Mouse (Mus musculus): Measurements from ENCODE around the gene Islr. TPM values are rescaled to one million over a fixed set of nuclear protein-coding genes. Genes with fewer than 3 reads are reported as not detected.
"Not testable (repeated sequence)": the region's sequence is repeated elsewhere in the genome, so short reads cannot be mapped to it uniquely, and the experiment has no call there.

Gene Islr
- total RNA-seq (2021): 10 to 100 TPM; 22.4 to 33.0 TPM
- long read RNA-seq, experiment 1, transcript Islr-202 (2 exons, 2,076 nt): major isoform, 17 of 37 reads
- long read RNA-seq, experiment 1, transcript Islr-201 (2 exons, 2,223 nt): minor isoform, 11 of 37 reads
- long read RNA-seq, experiment 1, partial matches to known transcripts: 0 of 37 reads
- long read RNA-seq, experiment 1, other reads (novel, unspliced or antisense): 9 of 37 reads
- long read RNA-seq, experiment 2, transcript Islr-201 (2 exons, 2,223 nt): minor isoform, 5 of 31 reads
- long read RNA-seq, experiment 2, transcript Islr-202 (2 exons, 2,076 nt): major isoform, 17 of 31 reads
- long read RNA-seq, experiment 2, partial matches to known transcripts: 0 of 31 reads
- long read RNA-seq, experiment 2, other reads (novel, unspliced or antisense): 9 of 31 reads

DNA sequence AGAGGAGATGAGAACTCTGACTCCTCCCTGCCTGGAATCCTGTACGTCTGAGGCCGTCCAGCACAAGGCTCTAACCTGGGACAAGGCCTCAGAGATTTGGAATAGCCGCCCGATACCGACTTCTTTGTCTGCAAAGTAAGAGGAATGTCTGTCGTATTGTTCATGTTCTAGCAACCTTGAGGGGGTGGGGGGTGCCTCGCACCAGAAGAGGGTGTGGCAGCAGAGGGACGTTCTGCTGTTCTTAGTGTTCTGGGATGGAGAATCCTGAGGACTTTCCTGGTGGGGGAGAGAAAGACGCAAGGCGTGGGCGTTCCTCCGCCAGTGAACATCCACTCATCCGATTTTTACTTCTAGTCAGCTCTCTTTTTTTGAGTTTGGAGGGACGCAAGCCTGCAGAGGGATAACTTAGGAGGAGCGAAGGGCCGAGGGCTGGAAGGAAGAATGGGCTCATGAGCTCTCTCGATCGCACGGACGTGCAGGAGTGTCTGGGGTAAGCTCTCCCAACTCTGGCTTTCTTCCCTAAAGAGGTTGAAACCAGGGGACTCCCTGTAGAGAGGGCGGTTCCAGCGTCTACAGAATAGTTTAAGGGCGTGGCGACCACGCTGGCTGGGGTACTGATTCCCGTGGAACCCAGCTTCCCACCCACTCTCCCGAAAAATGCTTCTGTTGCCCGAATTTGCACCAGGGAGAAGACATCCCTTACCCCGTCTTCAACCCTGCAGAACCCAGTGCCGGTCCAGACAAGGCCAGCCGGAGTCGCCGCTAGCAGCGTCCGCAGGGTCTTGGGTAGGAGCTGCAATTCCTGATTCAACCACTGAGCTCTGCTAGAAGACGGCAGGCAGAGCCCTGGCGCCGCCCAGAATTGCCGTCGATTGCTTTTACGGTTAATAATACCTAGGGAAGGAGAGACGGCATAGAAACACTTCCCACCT lies at the start of gene Islr, which contains the start of gene Islr2:
TSS of gene Islr (minus strand) at position 791 of the 932 bp plus-strand sequence.
TSS of gene Islr2 (minus strand) at position 804 of the 932 bp plus-strand sequence.
- peak; percentile 65 to 67 for DNase-seq (ENCODE audit: low spot score in 2 of 2)

DNA sequence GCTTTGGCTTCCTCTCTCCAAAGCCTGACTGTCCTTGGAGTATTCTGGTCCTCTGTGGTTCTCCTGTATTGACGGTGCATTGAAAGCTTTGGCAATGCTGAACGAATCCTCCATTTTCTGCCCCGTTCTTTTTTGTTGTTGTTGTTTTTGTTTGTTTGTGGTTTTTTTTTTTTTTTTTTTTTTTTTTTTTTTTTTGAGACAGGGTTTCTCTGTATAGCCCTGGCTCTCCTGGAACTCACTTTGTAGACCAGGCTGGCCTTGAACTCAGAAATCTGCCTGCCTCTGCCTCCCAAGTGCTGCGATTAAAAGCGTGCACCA lies 49.7 kb upstream of the Islr start:
- not testable (repeated sequence) for DNase-seq (ENCODE audit: low spot score in 2 of 2)

DNA sequence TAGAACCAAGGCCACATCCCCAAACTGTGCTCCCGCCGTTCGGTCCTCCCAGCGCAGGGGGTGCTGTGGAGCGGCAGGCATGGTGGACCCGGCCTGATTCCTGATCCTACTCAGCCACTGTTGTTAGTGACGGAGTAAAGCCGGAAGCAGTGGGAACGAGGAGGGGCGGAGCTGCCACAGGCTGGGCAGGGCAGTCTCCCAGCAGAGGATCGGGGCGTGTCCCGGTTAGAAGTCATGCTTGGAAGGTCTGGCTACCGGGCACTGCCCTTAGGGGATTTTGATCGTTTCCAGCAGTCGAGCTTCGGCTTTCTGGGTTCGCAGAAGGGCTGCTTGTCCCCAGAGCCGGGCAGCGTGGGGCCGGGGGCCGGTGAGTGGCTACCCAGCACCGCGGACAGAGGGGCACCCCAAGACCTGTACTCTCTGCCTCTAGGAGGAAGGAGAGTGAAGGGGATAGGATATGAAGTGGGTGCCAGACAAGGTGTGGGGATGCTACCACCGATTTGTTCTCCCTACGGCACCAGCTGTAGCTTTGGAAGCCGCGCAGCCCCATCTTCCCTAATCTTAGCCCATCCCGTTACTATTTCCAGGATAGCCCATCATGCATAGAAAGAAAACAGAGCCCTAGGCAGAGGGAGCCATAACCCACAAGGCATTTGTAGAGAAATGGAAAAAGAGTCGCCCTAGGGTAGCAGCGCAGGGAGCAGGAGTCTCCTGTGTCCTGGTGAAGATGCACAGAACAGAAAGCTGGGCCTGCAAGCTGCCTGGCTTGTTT lies 49.1 kb upstream of the Islr start, which contains the start of gene Stoml1:
TSS of gene Stoml1 (plus strand) at position 132 of the 772 bp plus-strand sequence.
- DNase-seq (ENCODE audit: low spot score in 2 of 2): peak; percentile 94

DNA sequence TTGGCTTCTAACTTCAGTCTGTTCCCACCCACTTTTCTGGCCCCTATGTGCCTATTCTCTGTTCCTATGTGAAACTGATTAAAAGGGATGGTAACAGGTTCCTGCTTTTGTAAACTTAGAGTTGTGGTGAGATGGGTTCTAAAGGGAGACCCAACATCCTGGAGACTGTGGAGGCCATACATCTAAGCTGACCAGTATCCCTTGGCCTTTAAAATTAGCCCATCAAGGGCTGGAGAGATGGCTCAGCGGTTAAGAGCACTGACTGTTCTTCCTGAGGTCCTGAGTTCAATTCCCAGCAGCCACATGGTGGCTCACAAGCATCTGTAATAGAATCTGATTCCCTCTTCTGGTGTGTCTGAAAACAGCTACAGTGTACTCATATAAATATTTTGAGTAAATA lies 46.6 kb upstream of the Islr start:
- DNase-seq (ENCODE audit: low spot score in 2 of 2): not testable (repeated sequence)

DNA sequence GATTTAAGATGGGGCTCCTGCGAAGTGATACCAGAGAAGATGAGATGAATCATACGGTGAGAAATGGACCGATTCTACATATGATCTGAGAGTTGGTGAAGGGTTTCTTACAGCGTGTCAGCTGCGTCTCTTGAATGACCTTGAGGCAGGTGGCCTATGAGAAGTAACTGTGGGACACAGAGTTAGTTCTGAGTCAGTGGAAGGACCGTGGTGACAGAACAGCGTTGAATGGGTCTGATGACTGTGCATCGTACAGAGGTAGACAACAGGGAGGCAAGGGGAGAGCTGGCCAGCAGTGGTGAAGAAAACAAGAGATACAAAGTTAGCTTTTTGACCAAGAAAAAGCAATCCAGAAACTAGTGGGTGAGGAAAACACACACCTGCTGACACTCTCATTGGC lies 46.2 kb upstream of the Islr start:
- no peak for DNase-seq (ENCODE audit: low spot score in 2 of 2)

DNA sequence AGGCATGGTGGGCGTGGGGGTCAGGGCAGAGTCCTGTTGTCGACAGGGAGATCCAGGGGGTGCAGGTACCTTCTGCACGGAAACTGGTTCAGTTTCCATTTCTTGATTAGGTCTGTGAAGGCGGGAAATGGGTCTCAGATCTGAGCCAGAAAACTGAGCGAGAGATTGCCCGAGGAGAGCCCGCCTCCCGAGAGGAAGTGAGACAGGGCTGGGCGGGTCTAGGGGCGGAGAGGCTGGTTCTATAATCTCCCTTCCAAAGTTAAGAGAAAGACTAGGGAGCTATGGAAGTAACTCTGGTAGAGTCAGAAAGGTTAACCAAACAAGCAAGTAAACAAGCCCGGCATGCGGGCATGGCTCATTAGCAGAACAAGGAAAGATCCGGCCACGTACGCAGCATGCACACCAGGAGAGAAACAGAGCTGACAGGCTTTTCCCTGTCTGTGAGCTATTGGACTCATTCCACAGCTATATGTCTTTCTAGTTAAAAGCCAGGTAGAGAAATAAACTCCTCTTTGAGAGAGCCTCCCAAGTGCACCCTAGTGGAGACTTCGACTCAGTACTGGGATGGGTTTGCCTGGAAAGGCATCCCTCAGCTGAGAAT lies 45.6 kb upstream of the Islr start, which contains the start of gene Pml:
TSS of gene Pml (minus strand) at position 195 of the 601 bp plus-strand sequence.
- peak; percentile 70 to 72 for DNase-seq (ENCODE audit: low spot score in 2 of 2)

DNA sequence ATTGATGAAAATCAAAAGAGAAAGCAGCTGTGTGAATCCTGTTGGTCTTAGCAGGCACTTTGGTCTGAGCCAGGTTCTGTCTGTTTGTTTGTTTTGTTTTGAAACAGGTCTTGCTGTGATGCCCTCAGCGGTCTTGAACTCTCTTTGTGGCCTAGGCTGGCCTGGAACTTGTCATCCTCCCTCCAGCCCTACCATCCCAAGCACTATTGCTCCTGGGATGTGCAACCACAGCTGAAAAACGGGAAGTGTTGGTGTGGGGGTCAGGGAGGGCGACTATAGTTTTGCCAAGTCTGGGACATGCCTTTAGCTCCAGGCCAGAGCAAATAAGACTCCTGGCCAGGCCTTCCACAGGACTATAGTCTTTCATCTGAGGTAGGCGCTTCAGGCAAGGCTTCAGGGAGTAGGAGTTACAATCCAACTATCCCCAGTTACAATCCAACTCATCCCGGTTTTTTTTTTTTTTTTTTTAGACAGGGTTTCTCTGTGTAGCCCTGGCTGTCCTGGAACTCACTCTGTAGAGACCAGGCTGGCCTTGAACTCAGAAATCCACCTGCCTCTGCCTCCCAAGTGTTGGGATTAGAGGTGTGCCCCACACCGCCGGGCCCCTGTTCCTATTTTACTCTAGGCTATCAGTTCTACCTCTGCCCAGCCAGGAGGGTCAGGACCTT lies 44.8 kb upstream of the Islr start:
- no peak for DNase-seq (ENCODE audit: low spot score in 2 of 2)

DNA sequence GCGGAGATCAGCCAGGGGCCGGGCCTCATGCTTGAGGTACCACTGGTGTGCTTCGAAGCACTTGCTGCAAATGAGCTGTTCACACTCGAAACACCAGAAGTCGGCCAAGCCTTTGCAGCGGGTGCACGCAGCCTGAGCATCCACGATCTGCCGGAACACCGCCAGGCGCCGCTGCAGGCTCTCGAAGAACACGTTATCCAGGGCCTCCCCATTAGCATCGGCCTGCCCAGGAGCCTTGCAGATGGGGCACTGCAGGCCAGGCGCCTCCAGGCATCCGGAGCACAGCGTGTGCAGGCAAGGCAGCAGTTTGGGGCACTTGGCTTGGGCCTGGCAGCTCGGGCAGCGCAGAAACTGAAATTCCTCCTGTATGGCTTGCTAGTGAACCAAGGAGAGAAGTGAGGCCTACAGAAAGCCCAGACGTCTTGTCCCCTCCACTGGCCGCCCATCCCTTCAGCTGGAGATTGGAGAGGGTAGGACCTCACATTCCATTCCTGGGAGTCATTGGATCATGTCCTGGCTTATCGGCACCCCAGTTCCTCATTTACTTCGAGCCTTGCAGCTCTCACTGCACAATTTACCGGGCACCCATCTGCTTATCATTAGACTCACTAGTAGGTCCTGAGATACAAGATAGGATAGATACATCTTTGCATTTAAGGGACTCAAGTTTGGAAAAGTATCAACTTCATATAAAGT lies 43.1 kb upstream of the Islr start:
- DNase-seq (ENCODE audit: low spot score in 2 of 2): peak; percentile 78 to 80

DNA sequence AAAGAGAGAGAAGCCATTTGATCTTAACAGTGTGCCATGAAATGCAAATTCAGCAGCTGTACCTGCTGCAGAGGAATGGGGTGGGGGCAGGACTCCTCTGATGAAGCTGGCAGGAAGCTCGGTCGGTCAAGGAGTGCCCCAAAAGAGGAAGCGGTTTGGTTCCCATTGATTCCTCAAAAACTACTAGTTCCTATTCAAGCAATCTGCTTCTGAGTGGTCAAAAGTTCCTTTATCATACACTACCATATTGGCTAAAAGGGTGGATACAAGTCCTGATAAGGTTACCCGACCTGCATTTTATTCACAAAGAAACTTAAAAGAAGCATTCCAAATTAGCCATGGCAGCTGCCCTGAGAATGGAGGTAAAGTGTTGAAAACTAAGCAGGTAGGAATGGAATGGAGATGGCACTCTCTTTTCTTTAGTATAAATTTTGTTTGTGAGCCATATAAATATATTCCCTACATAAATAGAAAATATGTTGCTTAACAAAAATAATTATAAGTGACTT lies 42.0 kb upstream of the Islr start:
- no peak for DNase-seq (ENCODE audit: low spot score in 2 of 2)

DNA sequence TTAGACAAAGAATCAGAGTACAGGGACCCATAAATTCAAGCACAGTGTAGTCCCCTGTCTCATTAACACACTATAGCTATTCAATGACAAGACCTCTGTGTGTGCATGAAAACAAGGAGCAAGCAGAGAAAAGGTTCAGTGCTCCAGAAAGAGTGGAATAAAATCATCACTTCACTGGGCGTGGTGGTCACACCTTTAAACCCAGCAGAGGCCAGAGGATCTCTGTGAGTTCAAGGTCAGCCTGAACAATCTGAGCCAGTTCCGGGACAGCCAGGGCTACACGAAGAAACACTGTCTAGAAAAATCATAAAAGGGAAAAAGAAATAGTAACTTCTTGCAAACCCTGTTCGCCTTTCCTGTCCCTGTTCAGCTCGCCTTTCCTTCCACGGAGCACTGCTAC lies 39.6 kb upstream of the Islr start:
- no peak for DNase-seq (ENCODE audit: low spot score in 2 of 2)

DNA sequence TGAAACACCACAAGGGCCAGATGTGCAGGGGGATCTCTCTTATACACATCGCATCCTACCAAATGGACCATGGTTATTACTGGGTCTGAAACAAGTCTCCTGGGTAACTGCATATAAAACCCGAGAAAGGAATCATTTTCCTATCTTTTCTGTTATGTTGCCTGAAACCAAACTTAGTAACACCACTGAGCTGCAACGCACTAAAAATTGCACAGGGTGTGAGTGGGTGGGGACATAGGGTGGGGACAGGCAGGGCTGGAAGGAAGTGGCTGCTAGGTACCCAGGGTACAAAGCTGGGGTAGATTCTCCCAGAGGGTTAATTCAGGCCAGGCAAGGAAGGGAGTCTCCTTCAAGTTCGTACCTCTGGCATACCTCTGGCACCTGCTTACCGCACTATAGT lies 38.6 kb upstream of the Islr start:
- DNase-seq (ENCODE audit: low spot score in 2 of 2): no peak

DNA sequence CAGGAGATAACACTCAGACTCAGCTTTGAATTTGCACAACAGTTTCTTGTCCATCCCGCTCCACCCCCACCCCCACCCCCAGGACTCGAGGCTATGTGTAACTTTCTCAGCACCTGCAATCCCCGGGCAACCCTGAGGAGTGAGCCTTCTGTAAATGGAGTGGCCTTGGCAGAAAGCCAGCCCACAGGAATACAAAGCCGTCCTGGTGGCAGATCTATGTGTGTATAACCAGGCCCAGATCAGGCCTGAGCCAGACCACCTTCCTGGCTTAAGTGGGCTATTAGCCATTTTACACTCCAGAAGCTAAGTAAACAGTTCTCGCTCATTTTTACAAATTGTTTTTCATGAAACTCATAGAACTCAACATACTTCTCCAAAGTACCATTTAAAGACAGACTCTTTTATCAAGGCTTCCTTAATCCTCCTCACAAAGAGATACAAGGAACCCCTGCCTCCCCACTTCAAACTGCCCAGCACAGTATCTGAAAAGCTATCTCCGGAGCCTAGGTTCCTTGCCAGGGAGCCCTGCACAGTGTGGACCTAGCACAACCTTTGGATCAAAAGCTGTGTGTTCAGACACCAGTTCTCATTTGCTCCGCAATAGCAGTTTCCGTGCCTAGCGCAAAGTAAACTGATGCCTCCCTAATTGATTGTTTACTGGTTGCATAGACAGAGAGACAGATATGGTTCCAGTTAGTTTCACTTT lies 37.8 kb upstream of the Islr start:
- peak; percentile 44 to 60 for DNase-seq (ENCODE audit: low spot score in 2 of 2)

DNA sequence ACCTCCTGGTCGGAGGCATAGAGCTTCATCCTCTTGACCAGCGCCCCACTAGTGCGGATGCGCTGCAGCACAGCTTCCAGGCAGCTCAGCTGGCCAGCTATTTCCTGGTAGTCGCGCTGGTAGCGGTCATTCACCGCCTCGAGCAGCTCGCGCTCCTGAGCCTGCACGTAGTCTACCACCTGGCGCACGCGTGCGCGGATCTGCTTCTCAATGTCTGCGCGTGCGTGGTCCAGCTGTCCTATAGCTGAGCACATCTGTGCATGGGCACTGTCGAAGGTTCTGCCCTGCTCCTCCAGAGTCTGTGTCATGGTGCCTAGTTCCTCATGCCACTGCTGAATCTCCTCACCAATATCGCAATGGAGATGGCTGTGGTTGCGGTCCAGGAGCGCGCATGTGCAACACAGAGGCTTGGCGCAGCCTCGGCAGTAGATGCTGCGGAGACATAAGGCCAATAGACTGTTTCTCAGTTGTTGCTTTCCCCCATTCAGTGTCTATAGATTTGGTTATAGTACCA lies 30.5 kb upstream of the Islr start:
- DNase-seq (ENCODE audit: low spot score in 2 of 2): no peak

DNA sequence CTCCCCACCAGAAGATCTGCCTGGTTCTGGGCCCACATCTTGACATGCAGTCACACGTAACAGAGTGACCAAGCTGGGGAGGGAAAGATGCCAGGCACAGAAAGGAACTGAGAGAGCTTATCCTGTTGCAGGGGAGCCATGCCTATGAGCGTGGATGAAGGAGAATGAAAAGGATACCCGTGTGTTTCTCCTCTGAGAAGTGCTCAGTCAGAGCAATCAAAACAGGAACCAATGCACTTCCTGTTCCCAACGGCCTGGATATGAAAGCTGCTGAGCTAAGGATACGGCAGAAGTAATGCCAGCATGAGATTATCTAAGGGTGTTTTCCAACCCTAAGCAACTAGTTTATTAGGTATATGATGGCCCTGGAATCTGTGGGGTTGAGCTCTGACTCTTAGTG lies 28.3 kb upstream of the Islr start:
- DNase-seq (ENCODE audit: low spot score in 2 of 2): no peak

DNA sequence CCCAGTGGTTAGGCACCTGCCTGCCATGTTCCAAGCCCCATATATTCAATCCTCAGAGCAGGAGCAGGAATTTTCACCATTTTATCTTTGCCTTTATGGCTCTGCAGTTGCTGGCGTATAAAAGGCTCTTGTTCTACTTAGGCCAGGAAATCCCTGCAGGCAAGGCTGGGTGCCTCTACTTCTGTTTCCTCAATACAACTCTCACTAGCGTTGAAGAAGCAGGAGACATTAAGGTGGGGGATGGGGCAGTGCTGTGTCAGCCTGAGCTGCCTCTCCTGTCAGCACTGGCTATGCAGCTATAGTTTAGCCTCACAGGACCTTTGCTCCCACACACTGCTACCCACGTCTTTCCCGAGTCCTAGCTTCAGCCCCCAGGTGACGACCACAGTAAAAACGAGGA lies 27.6 kb upstream of the Islr start:
- DNase-seq (ENCODE audit: low spot score in 2 of 2): no peak

DNA sequence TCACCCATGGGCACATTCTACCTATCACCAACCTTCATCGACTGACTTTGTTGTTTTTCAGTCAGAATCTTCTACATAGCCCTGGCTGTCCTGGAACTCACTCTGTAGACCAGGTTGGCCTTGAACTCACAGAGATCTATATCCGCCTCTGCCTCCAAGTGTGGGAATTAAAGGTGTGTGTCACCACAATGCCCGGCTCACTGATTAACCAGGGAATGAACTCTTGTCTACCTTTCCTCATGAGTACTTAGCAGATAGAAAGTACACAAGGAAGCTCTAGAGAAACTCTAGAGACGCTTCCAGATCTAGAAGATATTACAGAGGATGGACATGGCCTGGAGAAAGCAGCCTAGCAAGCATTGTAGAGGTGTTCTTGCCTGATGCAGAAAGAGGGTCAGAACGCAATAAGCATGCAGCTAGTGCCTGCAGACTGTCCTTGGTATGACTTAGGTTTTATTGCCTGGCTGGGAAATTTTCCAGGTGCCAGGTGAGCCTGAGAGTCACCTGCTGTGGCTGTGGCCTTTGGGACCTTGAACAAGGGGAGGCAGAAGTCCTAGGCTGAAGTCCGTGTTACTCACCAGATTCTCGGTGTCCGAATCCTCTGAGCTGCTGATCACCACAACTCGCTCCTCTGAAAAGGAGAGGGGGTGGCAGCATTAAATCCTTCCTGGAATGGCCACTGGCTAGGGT lies 24.8 kb upstream of the Islr start:
- no peak for DNase-seq (ENCODE audit: low spot score in 2 of 2)
